Mouse (Mus musculus): Measurements from ENCODE around the gene Rps15. TPM values are rescaled to one million over a fixed set of nuclear protein-coding genes. Genes with fewer than 3 reads are reported as not detected.

The Rps15 gene
- polyA plus RNA-seq, 2 experiments = 805 to 2,097 TPM

- H3K27me3 ChIP-seq (ENCODE audit: control insufficient read depth, insufficient read depth, low read length) = no peaks in the 10 kb centered on the region
- peak overlapping the region; percentile 96 for H3K4me2 ChIP-seq (ENCODE audit: low read depth)
- peaks cover 7% of the 10 kb centered on the region; the same call in 1 of the 2 replicates for H3K36me3 ChIP-seq (replicated peaks; ENCODE audit: control insufficient read depth, insufficient read depth, low read depth)
- no peak for TF ChIP-seq EP300 (IDR thresholded peaks at IDR 0.05; ENCODE audit: low read depth)
- TF ChIP-seq CTCF (IDR thresholded peaks at IDR 0.05; ENCODE audit: low read depth) = peak; percentile 44
- peak; percentile 22; the same call in 1 of the 2 replicates for ATAC-seq (ENCODE audit: insufficient read depth)
- peak overlapping the region; percentile 43 for H3K27ac ChIP-seq
- DNase-seq (ENCODE audit: low read depth in 3 of 3, low spot score in 3 of 3) = no peak
- 4% methylated on average over 28 of the region's 28 CpGs for WGBS (ENCODE audit: insufficient replicate concordance)
- H3K9me3 ChIP-seq (ENCODE audit: control insufficient read depth, low read length) = no peaks in the 10 kb centered on the region
- H3K4me3 ChIP-seq (ENCODE audit: insufficient read depth in 1 of 2, low read depth in 2 of 2, low read length in 2 of 2) = peak overlapping the region; percentile 72 to 74
- H3K9ac ChIP-seq (replicated peaks) = peak overlapping the region; percentile 60
- H3K4me1 ChIP-seq (replicated peaks; ENCODE audit: control insufficient read depth in 2 of 2, insufficient read depth in 2 of 2, low read length in 1 of 2) = peaks cover 10 to 11% of the 10 kb centered on the region in 2 experiments
Measured at GRCm38 (mm10) chr10:80322811-80323211, 30.6 kb downstream of the Rps15 start.

DNA sequence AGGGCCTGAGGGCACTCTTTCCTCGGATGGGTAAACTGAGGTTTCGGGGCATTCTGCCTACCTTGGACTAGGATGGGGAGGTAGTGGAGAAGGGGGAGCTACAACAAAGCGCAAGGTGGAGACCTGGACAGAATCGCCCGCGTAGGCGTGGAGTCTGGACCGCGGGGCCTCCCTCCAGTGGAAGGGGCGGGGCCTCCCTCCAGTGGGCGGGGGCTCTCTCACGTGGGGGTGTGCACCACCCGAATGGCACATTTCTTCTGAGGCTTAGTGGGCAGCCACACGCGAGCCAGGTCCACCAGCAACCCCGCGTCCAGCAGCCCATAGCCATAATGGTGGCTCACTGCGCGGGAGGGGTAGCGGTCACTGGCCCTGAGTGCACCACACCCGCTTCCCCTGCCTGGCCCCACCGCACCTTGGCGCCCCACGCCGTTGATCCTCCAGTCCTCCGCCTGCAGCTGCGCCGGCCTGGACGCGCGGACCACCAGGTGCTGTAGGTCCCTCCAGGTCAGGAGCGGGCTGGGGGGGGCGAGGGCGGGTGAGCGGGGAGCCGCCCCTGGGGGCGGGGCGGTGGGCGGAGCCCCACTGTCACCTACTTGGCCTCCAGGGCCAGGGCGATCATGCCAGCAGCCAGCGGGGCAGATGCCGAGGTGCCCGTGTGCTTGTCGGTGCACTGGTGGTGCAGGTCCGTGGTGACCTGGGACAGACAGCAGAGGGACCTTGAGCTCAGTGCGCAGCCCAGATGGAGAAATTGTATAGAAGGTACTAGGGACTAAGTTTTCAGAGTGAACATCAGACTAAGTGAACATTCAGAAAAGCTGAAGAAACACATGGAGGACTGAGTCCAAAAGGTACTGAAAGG is 31.2 kb downstream of the Rps15 start:
- H3K27me3 ChIP-seq (ENCODE audit: control insufficient read depth, insufficient read depth, low read length) = no peaks in the 10 kb centered on the region
- H3K9ac ChIP-seq (replicated peaks) = peak overlapping the region; percentile 60
- no peaks in the 10 kb centered on the region for H3K9me3 ChIP-seq (ENCODE audit: control insufficient read depth, low read length)
- H3K27ac ChIP-seq = peak overlapping the region; percentile 43
- peak overlapping the region; percentile 72 to 74 for H3K4me3 ChIP-seq (ENCODE audit: insufficient read depth in 1 of 2, low read depth in 2 of 2, low read length in 2 of 2)
- H3K4me2 ChIP-seq (ENCODE audit: low read depth) = peak overlapping the region; percentile 96
- H3K36me3 ChIP-seq (replicated peaks; ENCODE audit: control insufficient read depth, insufficient read depth, low read depth) = peaks cover 3% of the 10 kb centered on the region; the same call in 1 of the 2 replicates
- TF ChIP-seq EP300 (IDR thresholded peaks at IDR 0.05; ENCODE audit: low read depth) (no peak), CTCF (IDR thresholded peaks at IDR 0.05; ENCODE audit: low read depth) (0 out of 2 replicates have a peak, but pooled peaks have one; percentile 8)
- under 1% methylated on average over 44 of the region's 46 CpGs for WGBS (ENCODE audit: insufficient replicate concordance)
- peak; percentile 74 for ATAC-seq (ENCODE audit: insufficient read depth)
- H3K4me1 ChIP-seq (replicated peaks; ENCODE audit: control insufficient read depth in 2 of 2, insufficient read depth in 2 of 2, low read length in 1 of 2) = peaks cover 10 to 11% of the 10 kb centered on the region in 2 experiments
- peak in 2 of 3 experiments; percentile 54 to 66 for DNase-seq (ENCODE audit: low read depth in 3 of 3, low spot score in 3 of 3)

DNA sequence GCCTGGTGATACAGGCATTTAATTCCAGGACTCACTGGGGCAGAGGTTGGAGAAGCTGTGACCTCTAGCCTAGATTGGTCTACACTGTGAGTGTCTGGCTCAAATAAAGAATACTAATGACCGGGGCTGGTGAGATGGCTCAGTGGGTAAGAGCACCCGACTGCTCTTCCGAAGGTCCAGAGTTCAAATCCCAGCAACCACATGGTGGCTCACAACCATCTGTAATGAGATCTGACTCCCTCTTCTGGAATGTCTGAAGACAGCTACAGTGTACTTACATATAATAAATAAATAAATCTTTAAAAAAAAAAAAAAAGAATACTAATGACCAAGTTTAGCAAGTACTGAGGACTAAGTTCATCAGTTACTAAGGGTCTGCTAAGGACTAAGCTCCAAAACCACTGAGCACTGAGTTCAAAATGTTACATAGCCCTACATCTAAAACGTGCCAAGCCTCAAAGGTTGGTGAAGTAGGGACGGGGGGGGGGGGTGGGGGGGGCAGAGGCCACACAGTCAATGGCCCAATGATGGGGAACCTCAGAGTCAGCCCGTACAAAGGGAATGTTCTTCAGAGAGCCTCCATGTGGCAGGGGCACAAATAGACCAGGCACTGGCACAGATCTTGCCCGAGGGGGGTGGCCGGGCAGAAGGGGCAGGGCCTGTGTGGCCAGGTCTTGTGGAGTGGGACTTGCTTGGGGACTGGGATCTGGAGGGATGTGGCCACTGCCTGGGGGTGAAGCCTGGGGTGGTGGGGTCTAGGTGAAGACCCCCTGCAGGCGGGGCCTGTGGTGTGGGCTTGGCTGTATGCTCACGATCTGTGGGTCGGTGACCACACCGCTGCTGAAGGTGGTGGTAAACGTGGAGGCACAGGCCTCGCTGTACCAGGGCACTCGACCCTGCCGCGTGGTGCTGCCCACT is 32.1 kb downstream of the Rps15 start:
- Histone ChIP-seq H3K9me3 (ENCODE audit: control insufficient read depth, low read length) (no peaks in the 10 kb centered on the region), H3K4me3 (ENCODE audit: insufficient read depth in 1 of 2, low read depth in 2 of 2, low read length in 2 of 2) (peak overlapping the region in 1 of 2 experiments; percentile 74; a peak in 1 of 4 replicates), H3K9ac (replicated peaks) (no peak overlapping the region; the same call in 1 of the 2 replicates), H3K27ac (peak overlapping the region; percentile 43; the same call in 1 of the 2 replicates), H3K36me3 (replicated peaks; ENCODE audit: control insufficient read depth, insufficient read depth, low read depth) (no peaks in the 10 kb centered on the region), H3K4me2 (ENCODE audit: low read depth) (peak overlapping the region; percentile 96), H3K4me1 (replicated peaks; ENCODE audit: control insufficient read depth in 2 of 2, insufficient read depth in 2 of 2, low read length in 1 of 2) (peaks cover 7 to 13% of the 10 kb centered on the region in 2 experiments), H3K27me3 (ENCODE audit: control insufficient read depth, insufficient read depth, low read length) (no peaks in the 10 kb centered on the region)
- DNase-seq (ENCODE audit: low read depth in 3 of 3, low spot score in 3 of 3) = no peak
- ATAC-seq (ENCODE audit: insufficient read depth) = 0 out of 2 replicates have a peak, but pooled peaks have one; percentile 1
- 72% methylated on average over 17 of the region's 17 CpGs for WGBS (ENCODE audit: insufficient replicate concordance)
- TF ChIP-seq EP300 (IDR thresholded peaks at IDR 0.05; ENCODE audit: low read depth) = no peak
- TF ChIP-seq CTCF (IDR thresholded peaks at IDR 0.05; ENCODE audit: low read depth) = no peak

- 78% methylated on average over 21 of the region's 21 CpGs for WGBS (ENCODE audit: insufficient replicate concordance)
- Histone ChIP-seq H3K36me3 (replicated peaks; ENCODE audit: control insufficient read depth, insufficient read depth, low read depth) (no peaks in the 10 kb centered on the region), H3K27me3 (ENCODE audit: control insufficient read depth, insufficient read depth, low read length) (no peaks in the 10 kb centered on the region), H3K4me2 (ENCODE audit: low read depth) (no peak overlapping the region), H3K4me1 (replicated peaks; ENCODE audit: control insufficient read depth in 2 of 2, insufficient read depth in 2 of 2, low read length in 1 of 2) (peaks cover 5 to 12% of the 10 kb centered on the region in 2 experiments), H3K9me3 (ENCODE audit: control insufficient read depth, low read length) (no peaks in the 10 kb centered on the region), H3K27ac (no peak overlapping the region), H3K4me3 (ENCODE audit: insufficient read depth in 1 of 2, low read depth in 2 of 2, low read length in 2 of 2) (no peak overlapping the region), H3K9ac (replicated peaks) (no peak overlapping the region)
- DNase-seq (ENCODE audit: low read depth in 3 of 3, low spot score in 3 of 3) = no peak
- TF ChIP-seq CTCF (IDR thresholded peaks at IDR 0.05; ENCODE audit: low read depth) = no peak
- TF ChIP-seq EP300 (IDR thresholded peaks at IDR 0.05; ENCODE audit: low read depth) = no peak
- ATAC-seq (ENCODE audit: insufficient read depth) = no peak
Measured at GRCm38 (mm10) chr10:80325045-80325444, 32.8 kb downstream of the Rps15 start.

All from liver, embryonic 14.5 days (tissue).